10 mouse cellular contexts compared by ENCODE assay signal in genomic region chr7:44247971-44248370, GRCm38 (mm10). TPM values are rescaled to one million over a fixed set of nuclear protein-coding genes. Genes with fewer than 3 reads are reported as not detected.
A peak's percentile ranks its signal among the peaks of the same experiment; 100 is the strongest.
DNase-seq lines count a peak whose midpoint lies in the region; ATAC-seq and TF ChIP-seq lines count a peak whose summit lies in the region.
"Had no signal": no experiment of that assay in that cellular context is flagged by ENCODE, and none has a peak within 500 bp of the region (broad histone marks: within the 10 kb centered on the region; RNA-seq: fewer than 3 reads in every experiment).

No protein-coding gene starts in this region.

- TF ChIP-seq CTCF in G1E (IDR thresholded peaks at IDR 0.05; ENCODE audit: low read depth, low read length), result no peak

- no peak for DNase-seq in heart, postnatal 10 days
- no peak for DNase-seq in G1E (ENCODE audit: low spot score)
- DNase-seq in midbrain, embryonic 11.5 days (ENCODE audit: low spot score, missing footprints), result peak; percentile 82
- no peak for DNase-seq in embryo, embryonic 10 days (ENCODE audit: low spot score)
- DNase-seq: adrenal gland, postnatal 14 days had no signal

- ATAC-seq in heart, embryonic 11.5 days (replicated peaks; ENCODE audit: insufficient number of reproducible peaks, low FRiP score, low TSS enrichment), result no peak
- no peak for ATAC-seq in G1E (ENCODE audit: extremely low read depth, insufficient number of reproducible peaks, low FRiP score, poor library complexity, severe bottlenecking)
- ATAC-seq in hindbrain, embryonic 13.5 days (ENCODE audit: low FRiP score), result no peak
- no peak for ATAC-seq in midbrain, embryonic 11.5 days (ENCODE audit: low FRiP score)
- ATAC-seq in megakaryocyte progenitor cell, adult 5-6 weeks (replicated peaks; ENCODE audit: poor library complexity), result no peak
- no peak for ATAC-seq in erythroid progenitor cell, adult 5-6 weeks (replicated peaks; ENCODE audit: low FRiP score, poor library complexity, severe bottlenecking)

- peaks cover 20% of the 10 kb centered on the region for H3K36me3 ChIP-seq in heart, embryonic 11.5 days (ENCODE audit: control insufficient read depth, insufficient read depth, low read length)
- peaks cover 54% of the 10 kb centered on the region for H3K36me3 ChIP-seq in G1E (replicated peaks)
- H3K36me3 ChIP-seq in hindbrain, embryonic 13.5 days, result peaks cover 46% of the 10 kb centered on the region
- H3K36me3 ChIP-seq in midbrain, embryonic 11.5 days (ENCODE audit: control insufficient read depth, insufficient read depth, low read length), result peaks cover 18% of the 10 kb centered on the region; the same call in 1 of the 2 replicates

- peak overlapping the region; percentile 89 for H3K4me2 ChIP-seq in heart, embryonic 11.5 days
- H3K4me2 ChIP-seq in hindbrain, embryonic 13.5 days, result peak overlapping the region; percentile 82
- peak overlapping the region; percentile 57 for H3K4me2 ChIP-seq in midbrain, embryonic 11.5 days

- intact Hi-C loops in heart, postnatal 10 days (cut with DNase I), result loop anchor here (2.0 to 10.0 kb wide), 4 partner anchors 59 to 803 kb away; partner anchors contain the start of genes Cldnd2, Clec11a, Ctu1 and Etfb

- H3K27me3 ChIP-seq in heart, embryonic 11.5 days (ENCODE audit: control insufficient read depth, insufficient read depth, low read length), result no peaks in the 10 kb centered on the region
- H3K27me3 ChIP-seq in G1E (ENCODE audit: insufficient read depth, low read length), result no peaks in the 10 kb centered on the region
- peaks cover 6% of the 10 kb centered on the region; the same call in 1 of the 2 replicates for H3K27me3 ChIP-seq in hindbrain, embryonic 13.5 days
- H3K27me3 ChIP-seq in midbrain, embryonic 11.5 days (ENCODE audit: control insufficient read depth, insufficient read depth, low read length), result no peaks in the 10 kb centered on the region

- H3K4me1 ChIP-seq in heart, embryonic 11.5 days (ENCODE audit: control insufficient read depth, insufficient read depth, low read length), result peaks cover 10% of the 10 kb centered on the region; the same call in 1 of the 2 replicates
- peaks cover 54% of the 10 kb centered on the region for H3K4me1 ChIP-seq in G1E (ENCODE audit: insufficient read depth, low read depth, low read length)
- H3K4me1 ChIP-seq in hindbrain, embryonic 13.5 days (replicated peaks), result peaks cover 48% of the 10 kb centered on the region
- peaks cover 11% of the 10 kb centered on the region; the same call in 1 of the 2 replicates for H3K4me1 ChIP-seq in midbrain, embryonic 11.5 days (ENCODE audit: control insufficient read depth, insufficient read depth, low read length)

- peak overlapping the region; percentile 94 for H3K4me3 ChIP-seq in heart, embryonic 11.5 days (ENCODE audit: low read depth, low read length)
- peak overlapping the region; percentile 99 for H3K4me3 ChIP-seq in G1E (ENCODE audit: low read depth, low read length)
- H3K4me3 ChIP-seq in hindbrain, embryonic 13.5 days, result peak overlapping the region; percentile 78
- H3K4me3 ChIP-seq in midbrain, embryonic 11.5 days (ENCODE audit: low read depth, low read length), result peak overlapping the region; percentile 91

- no peaks in the 10 kb centered on the region for H3K9me3 ChIP-seq in heart, embryonic 11.5 days (replicated peaks; ENCODE audit: control insufficient read depth, low read length)
- H3K9me3 ChIP-seq in G1E (replicated peaks), result no peaks in the 10 kb centered on the region
- no peaks in the 10 kb centered on the region for H3K9me3 ChIP-seq in hindbrain, embryonic 13.5 days
- no peaks in the 10 kb centered on the region for H3K9me3 ChIP-seq in midbrain, embryonic 11.5 days (ENCODE audit: control insufficient read depth, low read length)

- no peak overlapping the region for H3K27ac ChIP-seq in heart, embryonic 11.5 days (ENCODE audit: low read depth, low read length)
- H3K27ac ChIP-seq in hindbrain, embryonic 13.5 days, result no peak overlapping the region
- no peak overlapping the region for H3K27ac ChIP-seq in midbrain, embryonic 11.5 days (ENCODE audit: low read depth, low read length)

- WGBS in heart, embryonic 11.5 days (ENCODE audit: insufficient replicate concordance), result 89% methylated on average over 2 of the region's 2 CpGs
- 97% methylated on average over 2 of the region's 2 CpGs for WGBS in hindbrain, embryonic 13.5 days
- 91% methylated on average over 2 of the region's 2 CpGs for WGBS in midbrain, embryonic 11.5 days

- H3K9ac ChIP-seq in heart, embryonic 11.5 days (ENCODE audit: low read depth, low read length), result peak overlapping the region; percentile 52
- peak overlapping the region; percentile 95 for H3K9ac ChIP-seq in hindbrain, embryonic 13.5 days
- peak overlapping the region; percentile 95 for H3K9ac ChIP-seq in midbrain, embryonic 11.5 days (ENCODE audit: low read length)

RNA-seq across cellular contexts. Expression of gene 2410002F23Rik, which starts 1.4 kb away (rescaled TPM):
- 61.5 and 76.0 TPM in 2 replicates for polyA plus RNA-seq in heart, embryonic 11.5 days (2014; fragmentation: Nextera tagmentation; extraction: Ambion mirVana)
- total RNA-seq in heart, postnatal 10 days (2021), result 10 to 100 TPM; 34.9 to 42.1 TPM
- total RNA-seq in G1E (2014; fragmentation: Nextera tagmentation) (113 and 114 TPM in 2 replicates), G1E (2017) (79.9 and 90.4 TPM in 2 replicates)
- 276 and 317 TPM in 2 replicates for polyA plus RNA-seq in G1E (2012)
- polyA plus RNA-seq in hindbrain, embryonic 13.5 days (2015; fragmentation: Nextera tagmentation; extraction: Ambion mirVana), result 206 and 226 TPM in 2 replicates
- 104 and 117 TPM in 2 replicates for polyA plus RNA-seq in midbrain, embryonic 11.5 days (2014; fragmentation: Nextera tagmentation; extraction: Ambion mirVana)
- total RNA-seq in megakaryocyte progenitor cell, adult 5-6 weeks (2015), result 54.0 and 60.6 TPM in 2 replicates
- total RNA-seq in megakaryocyte progenitor cell, adult 5-6 weeks (2017), result 71.7 and 74.6 TPM in 2 replicates
- 16.6 and 17.6 TPM in 2 replicates for total RNA-seq in erythroid progenitor cell, adult 5-6 weeks (2015; ENCODE audit: low replicate concordance)
- 9.2 and 11.4 TPM in 2 replicates for total RNA-seq in erythroid progenitor cell, adult 5-6 weeks (2017; ENCODE audit: low replicate concordance)

RNA-seq across cellular contexts. Expression of gene 1700028J19Rik, which starts 1.5 kb away (rescaled TPM):
- polyA plus RNA-seq in heart, embryonic 11.5 days (2014; fragmentation: Nextera tagmentation; extraction: Ambion mirVana), result 0.68 and 1.7 TPM in 2 replicates
- under 1 TPM; 0.47 to 0.53 TPM for total RNA-seq in heart, postnatal 10 days (2021)
- 0.87 and 3.6 TPM in 2 replicates for total RNA-seq in G1E (2014; fragmentation: Nextera tagmentation)
- 0.60 and 1.3 TPM in 2 replicates for total RNA-seq in G1E (2017)
- 0.05 TPM in 1 of 2 replicates, not detected in the other for polyA plus RNA-seq in G1E (2012)
- polyA plus RNA-seq in hindbrain, embryonic 13.5 days (2015; fragmentation: Nextera tagmentation; extraction: Ambion mirVana), result 1.5 and 1.7 TPM in 2 replicates
- polyA plus RNA-seq in midbrain, embryonic 11.5 days (2014; fragmentation: Nextera tagmentation; extraction: Ambion mirVana), result 1.1 and 1.4 TPM in 2 replicates
- total RNA-seq in megakaryocyte progenitor cell, adult 5-6 weeks (2015), result 0.34 and 1.8 TPM in 2 replicates
- 0.30 and 0.37 TPM in 2 replicates for total RNA-seq in megakaryocyte progenitor cell, adult 5-6 weeks (2017)
- not detected in 2 replicates for total RNA-seq in erythroid progenitor cell, adult 5-6 weeks (2015; ENCODE audit: low replicate concordance)
- total RNA-seq in erythroid progenitor cell, adult 5-6 weeks (2017; ENCODE audit: low replicate concordance), result 0.90 and 2.2 TPM in 2 replicates

RNA-seq across cellular contexts. Expression of gene Acp4, which starts 9.2 kb away (rescaled TPM):
- not detected in 2 replicates for polyA plus RNA-seq in heart, embryonic 11.5 days (2014; fragmentation: Nextera tagmentation; extraction: Ambion mirVana)
- total RNA-seq in heart, postnatal 10 days (2021), result not detected
- not detected in 2 replicates for total RNA-seq in G1E (2014; fragmentation: Nextera tagmentation)
- not detected in 2 replicates for total RNA-seq in G1E (2017)
- not detected in 2 replicates for polyA plus RNA-seq in G1E (2012)
- 0.10 TPM in 1 of 2 replicates, not detected in the other for polyA plus RNA-seq in hindbrain, embryonic 13.5 days (2015; fragmentation: Nextera tagmentation; extraction: Ambion mirVana)
- polyA plus RNA-seq in midbrain, embryonic 11.5 days (2014; fragmentation: Nextera tagmentation; extraction: Ambion mirVana), result not detected in 2 replicates
- total RNA-seq in megakaryocyte progenitor cell, adult 5-6 weeks (2015), result not detected in 2 replicates
- 0.04 TPM in 1 of 2 replicates, not detected in the other for total RNA-seq in megakaryocyte progenitor cell, adult 5-6 weeks (2017)
- total RNA-seq in erythroid progenitor cell, adult 5-6 weeks (2015; ENCODE audit: low replicate concordance), result not detected in 2 replicates
- not detected in 2 replicates for total RNA-seq in erythroid progenitor cell, adult 5-6 weeks (2017; ENCODE audit: low replicate concordance)
- total RNA-seq: adrenal gland, postnatal 14 days; layer of hippocampus, adult 18-20 months had no signal

RNA-seq across cellular contexts. Expression of gene Gm36864, which starts 12.0 kb away (rescaled TPM):
- not detected in 2 replicates for polyA plus RNA-seq in heart, embryonic 11.5 days (2014; fragmentation: Nextera tagmentation; extraction: Ambion mirVana)
- total RNA-seq in heart, postnatal 10 days (2021), result not detected
- total RNA-seq in G1E (2014; fragmentation: Nextera tagmentation), result not detected in 2 replicates
- 0.22 TPM in 1 of 2 replicates, not detected in the other for total RNA-seq in G1E (2017)
- polyA plus RNA-seq in G1E (2012), result not detected in 2 replicates
- not detected in 2 replicates for polyA plus RNA-seq in hindbrain, embryonic 13.5 days (2015; fragmentation: Nextera tagmentation; extraction: Ambion mirVana)
- polyA plus RNA-seq in midbrain, embryonic 11.5 days (2014; fragmentation: Nextera tagmentation; extraction: Ambion mirVana), result not detected in 2 replicates
- total RNA-seq in megakaryocyte progenitor cell, adult 5-6 weeks (2015), result not detected in 2 replicates
- total RNA-seq in megakaryocyte progenitor cell, adult 5-6 weeks (2017), result not detected in 2 replicates
- total RNA-seq in erythroid progenitor cell, adult 5-6 weeks (2015; ENCODE audit: low replicate concordance), result not detected in 2 replicates
- total RNA-seq in erythroid progenitor cell, adult 5-6 weeks (2017; ENCODE audit: low replicate concordance), result not detected in 2 replicates
- total RNA-seq: adrenal gland, postnatal 14 days; layer of hippocampus, adult 18-20 months had no signal

RNA-seq across cellular contexts. Expression of gene Gm15517, which starts 13.3 kb away (rescaled TPM):
- polyA plus RNA-seq in heart, embryonic 11.5 days (2014; fragmentation: Nextera tagmentation; extraction: Ambion mirVana), result not detected in 2 replicates
- not detected for total RNA-seq in heart, postnatal 10 days (2021)
- total RNA-seq in G1E (2014; fragmentation: Nextera tagmentation), result not detected in 2 replicates
- total RNA-seq in G1E (2017), result not detected in 2 replicates
- polyA plus RNA-seq in G1E (2012), result not detected in 2 replicates
- not detected in 2 replicates for polyA plus RNA-seq in hindbrain, embryonic 13.5 days (2015; fragmentation: Nextera tagmentation; extraction: Ambion mirVana)
- not detected in 2 replicates for polyA plus RNA-seq in midbrain, embryonic 11.5 days (2014; fragmentation: Nextera tagmentation; extraction: Ambion mirVana)
- total RNA-seq in megakaryocyte progenitor cell, adult 5-6 weeks (2015), result not detected in 2 replicates
- not detected in 2 replicates for total RNA-seq in megakaryocyte progenitor cell, adult 5-6 weeks (2017)
- not detected in 2 replicates for total RNA-seq in erythroid progenitor cell, adult 5-6 weeks (2015; ENCODE audit: low replicate concordance)
- total RNA-seq in erythroid progenitor cell, adult 5-6 weeks (2017; ENCODE audit: low replicate concordance), result not detected in 2 replicates
- total RNA-seq: adrenal gland, postnatal 14 days; layer of hippocampus, adult 18-20 months had no signal
